Mouse (Mus musculus) stomach, embryonic 15.5 days (tissue): ENCODE results near the gene Tpst2. TPM values are rescaled to one million over a fixed set of nuclear protein-coding genes. Genes with fewer than 3 reads are reported as not detected.

Experiments
- ATAC-seq: fragments of 200-750 bp; cut with Nextera tagmentation; 2 replicates; pipeline ENCODE4 v1.8.0; 2017; ENCODE audit warnings: low read depth, moderate number of reproducible peaks, moderate TSS enrichment; ENCODE audit not compliant: insufficient read depth, low FRiP score
- H3K27ac ChIP-seq: fragments of 300-500 bp; sonication (generic); 2 replicates; pipeline ENCODE4 v1.5.1; 2015; ENCODE audit warnings: mild to moderate bottlenecking, inconsistent platforms
- H3K27me3 ChIP-seq: fragments of 300-500 bp; sonication (generic); replicated peaks from 2 replicates; pipeline ENCODE4 v1.6.1; 2015; ENCODE audit warnings: inconsistent platforms
- H3K36me3 ChIP-seq: fragments of 300-500 bp; sonication (generic); 2 replicates; pipeline ENCODE4 v1.6.1; 2015; ENCODE audit warnings: inconsistent platforms
- H3K4me1 ChIP-seq: fragments of 300-500 bp; sonication (generic); 2 replicates; pipeline ENCODE4 v1.6.1; 2015; ENCODE audit warnings: inconsistent platforms
- H3K4me2 ChIP-seq: fragments of 300-500 bp; sonication (generic); 2 replicates; pipeline ENCODE4 v1.6.1; 2015; ENCODE audit warnings: mild to moderate bottlenecking, inconsistent platforms
- H3K4me3 ChIP-seq: fragments of 300-500 bp; sonication (generic); replicated peaks from 2 replicates; pipeline ENCODE4 v1.5.1; 2015; ENCODE audit warnings: inconsistent platforms
- H3K9ac ChIP-seq: fragments of 300-500 bp; sonication (generic); 2 replicates; pipeline ENCODE4 v1.6.1; 2015; ENCODE audit warnings: inconsistent platforms
- H3K9me3 ChIP-seq: fragments of 300-500 bp; sonication (generic); 2 replicates; pipeline ENCODE4 v1.6.1; 2016; ENCODE audit warnings: inconsistent platforms
- WGBS: fragments of 180-500 bp; shearing (Covaris S2); methylation state at CpG from one replicate; pipeline ENCODE4 v1.1.7; 2015; 5-methylcytosine and 5-hydroxymethylcytosine counted together
- polyA plus RNA-seq: library from polyadenylated mRNA; unstranded; fragments of >200 nt; fragmentation: Nextera tagmentation; extraction: Ambion mirVana; gene quantifications from 2 replicates; pipeline ENCODE4 v1.2.1, GENCODE M21; 2015

The Tpst2 gene
- polyA plus RNA-seq, 1 experiment from 2014 or later: 44.4 TPM

DNA sequence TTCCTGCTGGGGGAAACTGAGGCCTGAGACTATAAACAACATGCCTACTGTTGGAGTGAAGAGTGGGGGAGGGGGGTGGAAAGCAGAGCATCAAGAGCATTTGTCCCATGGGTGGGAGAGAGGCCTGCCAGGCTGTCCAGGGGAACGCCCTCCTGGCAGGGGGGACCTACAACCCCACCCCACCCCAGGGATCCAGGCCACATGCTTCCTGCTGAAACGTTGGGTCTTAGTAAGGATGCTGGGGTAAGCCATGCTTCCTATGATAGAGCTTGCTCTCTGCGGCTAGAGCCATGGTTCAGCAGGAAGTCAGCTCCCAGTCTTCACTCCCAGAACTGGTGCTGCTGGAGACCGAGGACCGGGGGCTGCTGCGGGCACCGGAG lies 7.7 kb downstream of the Tpst2 start:
- Histone ChIP-seq H3K27ac (peak overlapping the region; percentile 14; the same call in 1 of the 2 replicates), H3K9me3 (no peaks in the 10 kb centered on the region), H3K27me3 (no peaks in the 10 kb centered on the region), H3K4me3 (no peak overlapping the region), H3K4me2 (no peak overlapping the region), H3K36me3 (no peaks in the 10 kb centered on the region), H3K4me1 (peaks cover 39% of the 10 kb centered on the region), H3K9ac (no peak overlapping the region)
- no peak for ATAC-seq
- WGBS: 69% methylated on average over 7 of the region's 7 CpGs

DNA sequence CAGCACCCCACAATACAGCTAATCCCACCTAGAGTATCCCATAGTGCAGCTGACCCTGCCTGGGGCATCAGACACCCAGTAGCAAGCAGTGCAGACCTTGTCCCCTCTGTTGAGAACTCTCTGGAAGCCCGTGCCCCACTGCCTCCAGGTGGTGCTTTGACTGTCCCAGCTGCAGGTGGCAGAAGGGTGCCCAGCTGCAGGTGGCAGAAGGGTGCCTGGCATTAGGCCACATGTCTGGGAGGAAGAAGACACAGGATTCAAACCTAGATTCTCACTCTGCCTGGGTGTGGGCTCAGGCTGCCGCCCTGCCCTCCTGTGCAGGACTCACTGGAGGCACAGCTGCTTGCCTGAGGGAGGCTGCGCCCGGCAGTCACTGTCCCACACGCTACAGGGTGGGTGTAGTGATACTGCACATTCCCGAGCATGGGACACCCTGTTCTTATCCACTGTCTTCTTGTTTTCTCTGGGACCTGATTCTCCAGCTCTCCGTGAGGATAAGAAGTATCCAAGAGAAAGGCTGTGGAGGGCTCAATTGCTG lies 9.1 kb downstream of the Tpst2 start:
- H3K9ac ChIP-seq: no peak overlapping the region
- H3K4me2 ChIP-seq: no peak overlapping the region
- ATAC-seq: no peak
- no peak overlapping the region for H3K4me3 ChIP-seq
- 85% methylated on average over 7 of the region's 7 CpGs for WGBS
- H3K9me3 ChIP-seq: no peaks in the 10 kb centered on the region
- no peaks in the 10 kb centered on the region for H3K27me3 ChIP-seq
- H3K36me3 ChIP-seq: no peaks in the 10 kb centered on the region
- no peak overlapping the region for H3K27ac ChIP-seq
- H3K4me1 ChIP-seq: peaks cover 36% of the 10 kb centered on the region

DNA sequence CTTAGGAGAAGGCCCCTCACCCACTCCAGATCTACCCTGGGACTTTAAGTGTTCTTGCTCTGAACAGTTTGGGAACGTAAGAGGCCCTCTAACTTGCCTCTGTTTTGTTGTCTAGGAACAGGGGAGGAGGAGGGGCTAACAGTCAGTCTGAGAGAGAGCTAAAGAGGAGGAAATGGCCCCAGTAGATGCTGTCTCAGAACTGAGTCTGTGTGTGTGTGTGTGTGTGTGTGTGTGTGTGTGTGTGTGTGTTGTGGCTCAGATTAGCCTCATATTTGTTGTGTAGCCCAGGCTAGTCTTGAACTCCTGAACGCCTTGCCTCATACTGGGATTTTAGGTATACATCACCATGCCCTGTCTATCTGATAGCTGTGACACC lies 10.1 kb downstream of the Tpst2 start:
- 63% methylated on average over 2 of the region's 2 CpGs for WGBS
- Histone ChIP-seq H3K4me2 (no peak overlapping the region), H3K4me1 (peaks cover 38% of the 10 kb centered on the region), H3K9ac (no peak overlapping the region), H3K36me3 (no peaks in the 10 kb centered on the region), H3K9me3 (no peaks in the 10 kb centered on the region), H3K27ac (no peak overlapping the region), H3K27me3 (no peaks in the 10 kb centered on the region), H3K4me3 (no peak overlapping the region)
- no peak for ATAC-seq

DNA sequence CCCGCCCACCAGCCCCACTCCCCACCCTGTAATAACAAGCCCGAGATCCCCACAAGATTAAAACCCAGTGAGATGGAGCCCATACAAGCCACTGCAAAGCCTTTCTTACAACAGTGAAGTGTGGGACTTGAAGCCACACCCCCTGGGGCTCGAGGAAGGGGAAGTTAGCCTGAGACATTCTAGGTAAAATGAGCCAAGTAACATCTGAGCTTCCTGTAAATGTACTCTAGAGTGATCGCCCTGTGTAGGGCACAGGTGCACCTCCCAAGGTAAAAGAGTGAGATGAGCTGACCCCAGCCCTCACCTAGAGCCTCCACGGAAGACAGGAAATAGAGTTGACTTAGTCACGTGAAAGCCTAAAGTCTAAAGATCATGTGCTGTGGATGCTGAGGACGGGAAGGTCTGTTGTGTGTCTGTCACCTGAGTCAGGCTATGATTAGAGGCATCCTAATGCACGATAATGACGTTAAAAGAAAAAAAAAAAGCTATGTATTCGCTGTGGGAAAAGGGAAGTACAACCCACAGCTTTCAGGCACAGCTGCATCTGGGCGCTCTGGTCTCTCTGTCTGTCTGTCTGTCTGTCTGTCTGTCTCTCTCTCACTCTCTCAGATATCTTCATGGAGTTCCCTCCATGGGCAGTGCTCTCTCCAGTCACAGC lies 10.6 kb downstream of the Tpst2 start:
- Histone ChIP-seq H3K4me3 (no peak overlapping the region), H3K27me3 (no peaks in the 10 kb centered on the region), H3K9me3 (no peaks in the 10 kb centered on the region), H3K9ac (no peak overlapping the region), H3K4me2 (no peak overlapping the region), H3K4me1 (peaks cover 41% of the 10 kb centered on the region), H3K27ac (no peak overlapping the region; the same call in 1 of the 2 replicates), H3K36me3 (no peaks in the 10 kb centered on the region)
- no peak for ATAC-seq
- 64% methylated on average over 11 of the region's 11 CpGs for WGBS

DNA sequence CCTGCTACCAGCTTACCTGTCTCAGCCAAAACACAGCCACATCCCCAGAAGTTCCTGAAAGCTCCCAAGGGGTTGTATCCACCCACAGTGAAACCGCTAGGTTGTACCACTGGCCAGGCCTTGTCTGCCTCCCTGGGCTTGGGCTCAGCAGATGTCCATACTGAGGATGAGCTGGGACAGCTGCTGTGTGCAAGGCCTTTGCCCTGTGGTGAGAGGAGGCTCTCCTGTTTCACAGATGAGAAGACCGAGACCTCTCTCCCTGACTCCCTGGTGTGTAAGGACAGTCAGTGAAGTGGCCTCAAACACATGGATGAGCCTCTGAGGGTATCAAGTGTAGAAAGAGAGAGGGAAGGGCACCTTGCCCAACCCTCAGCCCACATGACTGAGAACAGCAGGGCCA lies 11.2 kb downstream of the Tpst2 start:
- ATAC-seq: no peak
- no peaks in the 10 kb centered on the region for H3K27me3 ChIP-seq
- H3K9me3 ChIP-seq: no peaks in the 10 kb centered on the region
- no peak overlapping the region for H3K4me2 ChIP-seq
- 88% methylated on average over 2 of the region's 2 CpGs for WGBS
- no peak overlapping the region for H3K9ac ChIP-seq
- H3K4me1 ChIP-seq: peaks cover 39% of the 10 kb centered on the region
- H3K27ac ChIP-seq: no peak overlapping the region
- H3K36me3 ChIP-seq: no peaks in the 10 kb centered on the region
- H3K4me3 ChIP-seq: no peak overlapping the region

DNA sequence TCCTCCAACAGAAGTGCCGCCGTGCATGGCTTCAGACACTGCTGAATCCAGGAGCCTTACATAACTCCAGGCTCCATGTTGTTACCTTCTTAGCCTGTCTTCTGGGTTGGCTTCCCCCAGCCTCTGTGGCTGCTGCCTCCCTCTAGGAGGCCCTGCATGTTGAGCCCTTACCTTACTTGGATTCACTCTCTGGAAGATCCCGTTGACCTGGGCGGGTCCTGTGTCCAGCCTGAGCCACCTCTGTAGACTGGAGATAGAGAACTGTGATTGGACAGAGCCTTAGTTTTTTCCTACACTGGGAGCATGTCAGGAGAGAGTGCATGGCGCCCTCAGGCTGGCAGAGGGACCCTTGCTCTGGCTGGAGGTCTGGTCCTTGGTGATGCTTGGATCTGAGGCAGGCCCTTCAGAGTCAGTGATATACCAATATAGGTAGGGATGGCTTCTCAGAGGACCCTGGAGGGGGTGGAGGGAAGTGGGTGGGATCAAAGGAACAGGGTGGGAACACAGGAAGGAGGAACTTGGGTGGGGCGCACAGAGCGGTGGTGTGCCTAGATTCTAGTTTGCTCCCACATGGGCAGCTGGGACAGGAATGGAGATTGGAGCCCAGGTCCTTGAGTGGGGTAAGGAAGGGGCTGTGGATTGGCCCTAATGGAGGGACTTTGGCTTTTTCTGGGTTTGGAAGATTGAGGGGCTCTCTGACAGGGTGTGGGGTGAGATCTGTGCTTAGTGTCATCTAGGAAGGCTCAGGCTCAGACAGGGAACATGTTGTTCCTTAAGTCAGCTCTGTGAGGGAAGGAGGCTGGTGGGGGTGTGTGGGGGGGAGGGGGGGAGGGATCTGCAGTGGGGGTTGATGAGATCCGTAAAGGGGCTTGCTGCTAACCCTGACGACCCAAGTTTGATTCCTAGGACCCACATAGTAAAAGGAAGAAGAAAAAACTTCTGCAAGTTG lies 12.0 kb downstream of the Tpst2 start:
- H3K9ac ChIP-seq: no peak overlapping the region
- WGBS: 68% methylated on average over 9 of the region's 9 CpGs

DNA sequence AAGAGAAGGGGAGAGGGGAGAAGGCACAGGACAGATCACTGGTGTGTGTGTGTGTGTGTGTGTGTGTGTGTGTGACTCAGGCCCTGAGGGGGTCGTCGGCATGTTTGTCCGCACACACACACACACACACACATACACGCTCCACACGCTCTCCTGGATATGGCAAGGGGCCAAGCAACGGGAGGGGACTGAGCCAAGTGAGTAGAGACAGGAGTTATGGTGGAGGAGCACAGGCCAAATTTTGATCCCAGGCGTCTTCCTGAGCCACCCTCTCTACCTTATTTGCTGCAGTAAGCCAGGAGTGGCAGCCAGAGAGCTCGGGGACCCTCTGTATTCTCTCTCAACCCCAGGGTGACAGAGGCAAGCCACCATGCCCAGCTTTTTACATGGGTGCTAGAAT lies 12.7 kb downstream of the Tpst2 start:
- 35% methylated on average over 8 of the region's 8 CpGs for WGBS
- Histone ChIP-seq H3K4me3 (no peak overlapping the region), H3K4me2 (no peak overlapping the region), H3K27me3 (no peaks in the 10 kb centered on the region), H3K9me3 (no peaks in the 10 kb centered on the region), H3K27ac (no peak overlapping the region), H3K4me1 (peaks cover 34% of the 10 kb centered on the region), H3K9ac (no peak overlapping the region), H3K36me3 (no peaks in the 10 kb centered on the region)
- no peak for ATAC-seq

More for the DNA sequence above, 12.0 kb downstream of the Tpst2 start:
- no peaks in the 10 kb centered on the region for H3K27me3 ChIP-seq
- no peaks in the 10 kb centered on the region for H3K36me3 ChIP-seq
- no peak overlapping the region for H3K4me3 ChIP-seq
- 0 out of 2 replicates have a peak overlapping the region, but pooled peaks have one; percentile 16 for H3K27ac ChIP-seq
- H3K4me2 ChIP-seq: no peak overlapping the region
- no peak for ATAC-seq
- H3K4me1 ChIP-seq: peaks cover 41% of the 10 kb centered on the region
- no peaks in the 10 kb centered on the region for H3K9me3 ChIP-seq

GRCm38 (mm10) chr5:112289819-112290535 lies 13.5 kb downstream of the Tpst2 start:
- Histone ChIP-seq H3K4me1 (peaks cover 39% of the 10 kb centered on the region), H3K4me3 (no peak overlapping the region), H3K4me2 (no peak overlapping the region)

DNA sequence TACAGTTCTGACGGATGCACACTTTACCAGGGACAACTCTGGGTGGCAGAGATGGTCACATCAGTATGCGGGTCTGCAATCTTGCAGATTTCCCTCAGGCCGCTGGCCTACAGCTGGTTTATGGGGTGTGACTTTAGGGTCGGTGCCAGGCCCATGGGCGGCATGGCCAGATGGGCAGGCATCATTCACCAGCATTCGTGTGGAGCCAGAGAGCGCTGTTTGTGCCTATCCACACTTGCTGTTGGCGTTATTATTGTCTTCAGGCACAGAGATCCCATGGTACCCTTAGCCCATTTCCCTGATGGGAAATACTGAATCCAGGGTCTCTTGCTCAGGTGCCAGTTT lies 14.0 kb downstream of the Tpst2 start:
- 87% methylated on average over 8 of the region's 8 CpGs for WGBS
- no peak overlapping the region for H3K4me3 ChIP-seq
- no peak for ATAC-seq
- no peaks in the 10 kb centered on the region for H3K27me3 ChIP-seq
- H3K36me3 ChIP-seq: no peaks in the 10 kb centered on the region
- H3K9me3 ChIP-seq: no peaks in the 10 kb centered on the region
- H3K4me2 ChIP-seq: no peak overlapping the region
- peaks cover 41% of the 10 kb centered on the region for H3K4me1 ChIP-seq
- no peak overlapping the region for H3K27ac ChIP-seq
- no peak overlapping the region for H3K9ac ChIP-seq

More at GRCm38 (mm10) chr5:112289819-112290535, 13.5 kb downstream of the Tpst2 start:
- Histone ChIP-seq H3K27ac (no peak overlapping the region), H3K36me3 (no peaks in the 10 kb centered on the region), H3K9me3 (no peaks in the 10 kb centered on the region), H3K27me3 (no peaks in the 10 kb centered on the region), H3K9ac (no peak overlapping the region)
- WGBS: 84% methylated on average over 16 of the region's 16 CpGs
- no peak for ATAC-seq

- no peak overlapping the region for H3K4me3 ChIP-seq
These were observed 15.4 kb downstream of the Tpst2 start for GRCm38 (mm10) chr5:112291866-112292265.

GRCm38 (mm10) chr5:112292343-112292980 lies 16.0 kb downstream of the Tpst2 start:
- Histone ChIP-seq H3K27ac (no peak overlapping the region), H3K9me3 (no peaks in the 10 kb centered on the region), H3K4me1 (peaks cover 43% of the 10 kb centered on the region), H3K27me3 (no peaks in the 10 kb centered on the region), H3K9ac (no peak overlapping the region), H3K4me2 (no peak overlapping the region), H3K4me3 (no peak overlapping the region), H3K36me3 (no peaks in the 10 kb centered on the region)
- 86% methylated on average over 17 of the region's 17 CpGs for WGBS
- no peak for ATAC-seq

More at GRCm38 (mm10) chr5:112291866-112292265, 15.4 kb downstream of the Tpst2 start:
- Histone ChIP-seq H3K4me1 (peaks cover 44% of the 10 kb centered on the region), H3K27ac (no peak overlapping the region), H3K27me3 (no peaks in the 10 kb centered on the region), H3K4me2 (no peak overlapping the region), H3K36me3 (no peaks in the 10 kb centered on the region), H3K9ac (no peak overlapping the region), H3K9me3 (no peaks in the 10 kb centered on the region)
- WGBS: 83% methylated on average over 5 of the region's 5 CpGs
- ATAC-seq: no peak
